Mouse (Mus musculus): ENCODE measurements around the gene Cenpk. TPM values are rescaled to one million over a fixed set of nuclear protein-coding genes. Genes with fewer than 3 reads are reported as not detected.

Gene Cenpk
- polyA plus RNA-seq, 1 experiment from 2014 or later, result 100 TPM

DNA sequence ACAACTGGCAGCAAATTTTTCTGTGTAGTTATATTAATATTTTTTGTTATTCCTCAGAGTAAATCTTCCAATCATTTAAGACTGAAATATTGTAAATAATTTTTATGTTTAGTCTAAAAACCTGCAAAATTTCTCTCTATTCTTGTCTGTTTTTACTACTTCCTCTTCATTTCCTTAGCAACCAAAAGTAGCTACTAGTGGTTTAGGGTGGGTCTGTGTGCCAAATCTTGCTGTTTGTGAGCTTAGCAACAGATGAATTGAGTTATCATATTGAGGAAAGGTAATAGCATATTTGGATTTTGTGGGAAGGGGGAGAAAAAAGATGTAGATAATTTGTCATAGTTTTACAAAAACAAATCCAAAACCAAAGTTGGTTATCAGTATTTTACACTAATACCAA lies 60.8 kb downstream of the Cenpk start:
- Histone ChIP-seq H3K9ac (replicated peaks; ENCODE audit: low read length) (no peak overlapping the region), H3K27me3 (ENCODE audit: control insufficient read depth, insufficient read depth, low read length) (no peaks in the 10 kb centered on the region), H3K36me3 (replicated peaks; ENCODE audit: control insufficient read depth, insufficient read depth, low read depth, low read length) (no peaks in the 10 kb centered on the region), H3K4me2 (ENCODE audit: low read depth, low read length) (no peak overlapping the region; the same call in 1 of the 2 replicates), H3K4me3 (ENCODE audit: low read depth, low read length) (no peak overlapping the region), H3K9me3 (replicated peaks; ENCODE audit: control insufficient read depth, low read length) (no peaks in the 10 kb centered on the region), H3K27ac (replicated peaks; ENCODE audit: low read depth, low read length) (no peak overlapping the region), H3K4me1 (ENCODE audit: control insufficient read depth, insufficient read depth, low read length) (no peaks in the 10 kb centered on the region)
- no peak for ATAC-seq (replicated peaks; ENCODE audit: insufficient number of reproducible peaks, low FRiP score, low TSS enrichment, low read depth)
- peak; percentile 13 for DNase-seq (ENCODE audit: low spot score)

DNA sequence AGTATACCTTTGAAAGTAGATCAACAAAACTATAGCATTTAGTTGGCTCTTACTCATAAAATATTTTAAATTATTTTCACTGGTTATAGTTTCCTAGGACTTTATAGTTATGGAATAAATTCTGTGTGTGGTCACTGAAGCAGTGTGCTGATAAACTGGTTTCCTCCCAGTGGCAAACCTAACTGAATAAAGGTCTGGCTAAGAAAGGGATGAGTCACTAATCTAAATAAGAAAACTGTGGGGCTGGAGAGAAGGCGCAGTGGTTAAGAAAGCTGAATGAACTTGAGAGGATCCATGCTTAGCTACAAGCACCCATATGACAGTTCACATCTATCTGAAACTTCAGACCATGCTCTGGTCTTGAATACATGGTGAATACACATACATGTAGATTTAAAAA lies 67.1 kb downstream of the Cenpk start:
- Histone ChIP-seq H3K27ac (replicated peaks; ENCODE audit: low read depth, low read length) (no peak overlapping the region), H3K9ac (replicated peaks; ENCODE audit: low read length) (no peak overlapping the region), H3K9me3 (replicated peaks; ENCODE audit: control insufficient read depth, low read length) (no peaks in the 10 kb centered on the region), H3K4me3 (ENCODE audit: low read depth, low read length) (no peak overlapping the region), H3K27me3 (ENCODE audit: control insufficient read depth, insufficient read depth, low read length) (no peaks in the 10 kb centered on the region), H3K4me2 (ENCODE audit: low read depth, low read length) (no peak overlapping the region), H3K36me3 (replicated peaks; ENCODE audit: control insufficient read depth, insufficient read depth, low read depth, low read length) (no peaks in the 10 kb centered on the region), H3K4me1 (ENCODE audit: control insufficient read depth, insufficient read depth, low read length) (no peaks in the 10 kb centered on the region)
- WGBS, result 90% methylated on average over 1 of the region's 1 CpGs
- DNase-seq (ENCODE audit: low spot score), result no peak
- ATAC-seq (replicated peaks; ENCODE audit: insufficient number of reproducible peaks, low FRiP score, low TSS enrichment, low read depth), result no peak

Other genes with a start within 250 kb of the Cenpk start
- 24.3 and 25.2 TPM in 2 replicates for gene Nln, start 119.0 kb upstream of the Cenpk start, polyA plus RNA-seq (2014; fragmentation: Nextera tagmentation; extraction: Ambion mirVana)
- gene Sgtb, start 118.9 kb upstream of the Cenpk start, polyA plus RNA-seq (2014; fragmentation: Nextera tagmentation; extraction: Ambion mirVana), result 13.5 and 13.8 TPM in 2 replicates
- 75.6 and 82.2 TPM in 2 replicates for gene Trappc13, start 50.1 kb upstream of the Cenpk start, polyA plus RNA-seq (2014; fragmentation: Nextera tagmentation; extraction: Ambion mirVana)
- gene Trim23, start 49.8 kb upstream of the Cenpk start, polyA plus RNA-seq (2014; fragmentation: Nextera tagmentation; extraction: Ambion mirVana), result 26.7 and 28.4 TPM in 2 replicates
- gene Ppwd1, start 232 bp downstream of the Cenpk start, polyA plus RNA-seq (2014; fragmentation: Nextera tagmentation; extraction: Ambion mirVana), result 15.4 and 19.3 TPM in 2 replicates
- 3.1 and 3.7 TPM in 2 replicates for gene Adamts6, start 59.2 kb downstream of the Cenpk start, polyA plus RNA-seq (2014; fragmentation: Nextera tagmentation; extraction: Ambion mirVana)

Measured in embryonic facial prominence, embryonic 11.5 days (tissue).